10 mouse cellular contexts compared by ENCODE assay signal in genomic region chr16:92385062-92385461, GRCm38 (mm10). TPM values are rescaled to one million over a fixed set of nuclear protein-coding genes. Genes with fewer than 3 reads are reported as not detected.
DNase-seq lines count a peak whose midpoint lies in the region; ATAC-seq and TF ChIP-seq lines count a peak whose summit lies in the region.
"Had no signal": no experiment of that assay in that cellular context is flagged by ENCODE, and none has a peak within 500 bp of the region (broad histone marks: within the 10 kb centered on the region; RNA-seq: fewer than 3 reads in every experiment).

No protein-coding gene starts in this region.

- H3K9ac ChIP-seq in hindbrain, postnatal 0 days (replicated peaks; ENCODE audit: low read length) = no peak overlapping the region
- no peak overlapping the region for H3K9ac ChIP-seq in hindbrain, embryonic 16.5 days (ENCODE audit: low read depth, low read length)
- H3K9ac ChIP-seq in CH12.LX (ENCODE audit: insufficient read depth, low read depth) = no peak overlapping the region
- H3K9ac ChIP-seq: embryonic facial prominence, embryonic 12.5 days had no signal

- no peaks in the 10 kb centered on the region for H3K36me3 ChIP-seq in hindbrain, postnatal 0 days (ENCODE audit: insufficient read depth, low read length)
- H3K36me3 ChIP-seq in hindbrain, embryonic 16.5 days (ENCODE audit: control insufficient read depth, insufficient read depth, low read length) = no peaks in the 10 kb centered on the region
- no peaks in the 10 kb centered on the region for H3K36me3 ChIP-seq in CH12.LX (replicated peaks in 1 of 2; ENCODE audit: control insufficient read depth in 1 of 2, insufficient read depth in 1 of 2, low read length in 1 of 2)
- H3K36me3 ChIP-seq: embryonic facial prominence, embryonic 12.5 days had no signal

- DNase-seq in hindbrain, postnatal 0 days (ENCODE audit: low spot score) = peak; percentile 64
- DNase-seq in CH12.LX (ENCODE audit: extremely low read depth) = peak; percentile 68
- DNase-seq in left cerebral cortex, postnatal 4 days = peak; percentile 76
- peak; percentile 42 to 74 for DNase-seq in urinary bladder, postnatal 36 days (ENCODE audit: low spot score in 2 of 2)

- no peak for TF ChIP-seq EP300 in CH12.LX (IDR thresholded peaks at IDR 0.05; ENCODE audit: low read length)

- peak; percentile 75 for TF ChIP-seq RAD21 in CH12.LX (IDR thresholded peaks at IDR 0.05; ENCODE audit: low read depth, low read length)

- no peak for ATAC-seq in hindbrain, postnatal 0 days
- no peak for ATAC-seq in hindbrain, embryonic 16.5 days
- 0 out of 2 replicates have a peak, but pooled peaks have one; percentile 42 for ATAC-seq in erythroblast, adult 5-6 weeks (replicated peaks; ENCODE audit: low FRiP score, poor library complexity, severe bottlenecking)

- H3K27ac ChIP-seq in hindbrain, postnatal 0 days = no peak overlapping the region
- no peak overlapping the region for H3K27ac ChIP-seq in hindbrain, embryonic 16.5 days (ENCODE audit: low read depth, low read length)
- no peak overlapping the region for H3K27ac ChIP-seq in CH12.LX (ENCODE audit: insufficient read depth, low read depth)
- H3K27ac ChIP-seq in bone marrow, adult 2 months (ENCODE audit: control insufficient read depth, insufficient read depth, low read depth, low read length, poor library complexity) = no peak overlapping the region
- no peak overlapping the region for H3K27ac ChIP-seq in olfactory bulb, adult 2 months (ENCODE audit: insufficient read depth, low read depth, low read length)
- H3K27ac ChIP-seq: embryonic facial prominence, embryonic 12.5 days had no signal

- 3% methylated on average over 2 of the region's 2 CpGs for WGBS in hindbrain, postnatal 0 days
- 2% methylated on average over 2 of the region's 2 CpGs for WGBS in hindbrain, embryonic 16.5 days
- WGBS in bone marrow, adult 2 months = 0% methylated on average over 2 of the region's 2 CpGs
- WGBS in olfactory bulb, adult 2 months = 0% methylated on average over 2 of the region's 2 CpGs

- H3K4me3 ChIP-seq in hindbrain, postnatal 0 days (ENCODE audit: low read length) = no peak overlapping the region
- no peak overlapping the region for H3K4me3 ChIP-seq in hindbrain, embryonic 16.5 days (ENCODE audit: low read length)
- H3K4me3 ChIP-seq in CH12.LX (replicated peaks in 1 of 3; ENCODE audit: low read depth in 2 of 3, low read length in 2 of 3, poor library complexity in 1 of 3) = no peak overlapping the region
- H3K4me3 ChIP-seq in bone marrow, adult 2 months (replicated peaks; ENCODE audit: control insufficient read depth, low read depth, low read length) = no peak overlapping the region
- H3K4me3 ChIP-seq in olfactory bulb, adult 2 months (ENCODE audit: insufficient read depth, low read depth, low read length) = no peak overlapping the region
- H3K4me3 ChIP-seq: embryonic facial prominence, embryonic 12.5 days had no signal

- no peaks in the 10 kb centered on the region for H3K27me3 ChIP-seq in hindbrain, postnatal 0 days (ENCODE audit: insufficient read depth, low read length)
- H3K27me3 ChIP-seq in hindbrain, embryonic 16.5 days (replicated peaks; ENCODE audit: control insufficient read depth, insufficient read depth, low read length) = no peaks in the 10 kb centered on the region
- no peaks in the 10 kb centered on the region for H3K27me3 ChIP-seq in CH12.LX (replicated peaks)
- H3K27me3 ChIP-seq: embryonic facial prominence, embryonic 12.5 days had no signal

- H3K79me2 ChIP-seq in CH12.LX (replicated peaks; ENCODE audit: control insufficient read depth, extremely low read depth, insufficient read depth, poor library complexity, severe bottlenecking) = no peaks in the 10 kb centered on the region

- H3K9me3 ChIP-seq in hindbrain, postnatal 0 days (ENCODE audit: low read length) = no peaks in the 10 kb centered on the region
- no peaks in the 10 kb centered on the region for H3K9me3 ChIP-seq in hindbrain, embryonic 16.5 days (ENCODE audit: control insufficient read depth, low read length)
- no peaks in the 10 kb centered on the region for H3K9me3 ChIP-seq in CH12.LX (replicated peaks; ENCODE audit: low read length)
- H3K9me3 ChIP-seq: embryonic facial prominence, embryonic 12.5 days had no signal

- TF ChIP-seq POLR2A in CH12.LX (IDR thresholded peaks at IDR 0.05; ENCODE audit: low read depth, low read length) = no peak
- no peak for TF ChIP-seq POLR2A in bone marrow, adult 2 months (IDR thresholded peaks at IDR 0.05; ENCODE audit: borderline replicate concordance, control insufficient read depth, low read depth, low read length)
- no peak for TF ChIP-seq POLR2A in olfactory bulb, adult 2 months (IDR thresholded peaks at IDR 0.05; ENCODE audit: insufficient read depth, low read depth, low read length)

- peaks cover 5% of the 10 kb centered on the region; the same call in 1 of the 2 replicates for H3K4me1 ChIP-seq in hindbrain, postnatal 0 days (ENCODE audit: insufficient read depth, low read length)
- H3K4me1 ChIP-seq in hindbrain, embryonic 16.5 days (ENCODE audit: control insufficient read depth, insufficient read depth, low read depth, low read length) = peaks cover 7% of the 10 kb centered on the region
- H3K4me1 ChIP-seq in CH12.LX (ENCODE audit: control insufficient read depth in 1 of 2, insufficient read depth in 2 of 2) = peaks cover 9 to 22% of the 10 kb centered on the region in 2 experiments
- no peaks in the 10 kb centered on the region for H3K4me1 ChIP-seq in bone marrow, adult 2 months (ENCODE audit: control insufficient read depth, insufficient read depth, low read length)
- peaks cover 7% of the 10 kb centered on the region for H3K4me1 ChIP-seq in olfactory bulb, adult 2 months (ENCODE audit: control insufficient read depth, insufficient read depth, low read length)
- H3K4me1 ChIP-seq: embryonic facial prominence, embryonic 12.5 days had no signal

- intact Hi-C loops in left cerebral cortex, postnatal 4 days (cut with DNase I) = loop anchor here (10.0 kb wide), 1 partner anchor 70 kb away; no protein-coding TSS in a partner anchor

- dilution Hi-C loops in CH12.LX (cut with MboI; ENCODE audit: extremely low pct_ligation_motif_present, extremely low pct_unique_long_range_greater_than_20kb, low sequenced_read_pairs) = no loop called here

- H3K4me2 ChIP-seq in hindbrain, postnatal 0 days (ENCODE audit: low read depth, low read length) = no peak overlapping the region
- H3K4me2 ChIP-seq in hindbrain, embryonic 16.5 days (ENCODE audit: low read length) = no peak overlapping the region
- no peak overlapping the region for H3K4me2 ChIP-seq in CH12.LX (ENCODE audit: insufficient read depth, low read depth, poor library complexity, severe bottlenecking)
- H3K4me2 ChIP-seq: embryonic facial prominence, embryonic 12.5 days had no signal

- in situ Hi-C loops in CH12.LX (cut with MboI; ENCODE audit: low pct_ligation_motif_present, low pct_unique_long_range_greater_than_20kb, low sequenced_read_pairs) = no loop called here

- TF ChIP-seq CTCF in hindbrain, postnatal 0 days (IDR thresholded peaks at IDR 0.05; ENCODE audit: low read depth) = peak; percentile 79
- peak; percentile 79 to 90 for TF ChIP-seq CTCF in CH12.LX (conservative IDR thresholded peaks at IDR 0.05 in 1 of 2, IDR thresholded peaks at IDR 0.05 in 1 of 2; ENCODE audit: low read depth in 2 of 2, low read length in 2 of 2)
- peak; percentile 76 for TF ChIP-seq CTCF in bone marrow, adult 2 months (IDR thresholded peaks at IDR 0.05; ENCODE audit: control insufficient read depth, insufficient read depth, low read length)
- TF ChIP-seq CTCF in olfactory bulb, adult 2 months (IDR thresholded peaks at IDR 0.05; ENCODE audit: insufficient read depth, low read depth, low read length) = peak; percentile 65; the same call in 1 of the 2 replicates

TF ChIP-seq in CH12.LX, 34 proteins besides CTCF, POLR2A, EP300 and RAD21:
- TF ChIP-seq KAT2A (IDR thresholded peaks at IDR 0.05; ENCODE audit: insufficient replicate concordance, low read length) (no peak), ZC3H11A (IDR thresholded peaks at IDR 0.05; ENCODE audit: low read depth, low read length) (peak; percentile 73), PAX5 (IDR thresholded peaks at IDR 0.05; ENCODE audit: low read length) (no peak), SMC3 (IDR thresholded peaks at IDR 0.05; ENCODE audit: low read depth, low read length) (peak; percentile 93), GABPA (IDR thresholded peaks at IDR 0.05; ENCODE audit: insufficient replicate concordance, low read depth, low read length) (no peak)
TF ChIP-seq in CH12.LX: peak in this region for 2.

RNA-seq across cellular contexts. Expression of gene Kcne1, which starts 25.8 kb away (rescaled TPM):
- total RNA-seq in hindbrain, postnatal 0 days (2014; rRNA removed) = 0.05 TPM in 1 of 2 replicates, not detected in the other
- 0.16 and 0.42 TPM in 2 replicates for polyA plus RNA-seq in hindbrain, postnatal 0 days (2015; fragmentation: Nextera tagmentation; extraction: Ambion mirVana)
- polyA plus RNA-seq in hindbrain, embryonic 16.5 days (2015; fragmentation: Nextera tagmentation; extraction: Ambion mirVana) = 0.19 and 0.28 TPM in 2 replicates
- total RNA-seq in CH12.LX (2012; rRNA removed) = not detected in 2 replicates
- total RNA-seq in CH12.LX (2014; rRNA removed) = 0.48 TPM in 1 of 2 replicates, not detected in the other
- 0.26 TPM in 1 of 2 replicates, not detected in the other for polyA plus RNA-seq in CH12.LX (2012; ENCODE audit: insufficient read length, low read depth)
- not detected in 2 replicates for polyA plus RNA-seq in bone marrow, adult 2 months (2011; ENCODE audit: insufficient read depth, insufficient read length, low replicate concordance, missing spikeins)
- total RNA-seq in erythroblast, adult 5-6 weeks (2015; ENCODE audit: low replicate concordance) = not detected in 2 replicates
- 0.26 TPM in 1 of 2 replicates, not detected in the other for total RNA-seq in erythroblast, adult 5-6 weeks (2017; ENCODE audit: low replicate concordance)
- total RNA-seq in left cerebral cortex, postnatal 4 days (2021) = not detected
- polyA plus RNA-seq in olfactory bulb, adult 2 months (2012; ENCODE audit: insufficient read depth, insufficient read length, low replicate concordance, missing spikeins) = not detected in 2 replicates
- total RNA-seq: left cerebral cortex, postnatal 14 days had no signal
